ENCODE assay signal across 8 mouse cellular contexts in the genomic region with DNA sequence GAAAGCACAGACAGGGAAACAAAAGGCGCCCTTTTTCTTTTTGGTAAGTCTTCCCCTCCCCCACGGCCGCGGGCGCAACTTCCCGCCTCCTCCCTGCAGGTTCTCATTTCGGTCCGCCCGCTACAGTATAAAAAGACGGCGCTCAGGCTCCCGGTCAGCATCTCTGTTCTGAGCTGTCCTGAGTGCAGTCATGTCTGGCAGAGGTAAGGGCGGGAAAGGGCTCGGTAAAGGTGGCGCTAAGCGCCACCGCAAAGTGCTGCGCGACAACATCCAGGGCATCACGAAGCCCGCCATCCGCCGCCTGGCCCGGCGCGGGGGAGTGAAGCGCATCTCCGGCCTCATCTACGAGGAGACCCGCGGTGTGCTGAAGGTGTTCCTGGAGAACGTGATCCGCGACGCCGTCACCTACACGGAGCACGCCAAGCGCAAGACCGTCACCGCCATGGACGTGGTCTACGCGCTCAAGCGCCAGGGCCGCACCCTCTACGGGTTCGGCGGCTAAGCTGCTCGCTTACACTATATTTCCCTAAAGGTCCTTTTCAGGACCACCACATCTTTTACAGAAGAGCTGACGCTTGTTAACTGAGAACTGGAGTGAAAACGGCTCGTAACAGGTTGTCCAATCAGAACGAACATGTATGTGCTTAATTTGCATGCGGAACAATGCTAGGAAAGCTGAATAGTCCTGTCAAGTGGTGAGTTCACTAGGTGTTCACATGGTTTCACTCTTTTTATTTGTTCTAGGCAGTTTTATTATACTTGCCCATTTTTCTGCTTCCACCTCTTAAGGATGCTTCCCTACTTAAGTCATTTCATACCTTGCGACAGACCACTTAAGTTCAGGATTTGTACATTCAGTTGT. TPM values are rescaled to one million over a fixed set of nuclear protein-coding genes. Genes with fewer than 3 reads are reported as not detected.
DNase-seq lines count a peak whose midpoint lies in the region; ATAC-seq and TF ChIP-seq lines count a peak whose summit lies in the region.
"Not testable (repeated sequence)": the region's sequence is repeated elsewhere in the genome, so short reads cannot be mapped to it uniquely, and the experiment has no call there.

TSS of gene Hist1h4j (plus strand) at position 159 of the 862 bp plus-strand sequence.

- not testable (repeated sequence) for TF ChIP-seq CTCF in layer of hippocampus, adult 2 months (conservative IDR thresholded peaks at IDR 0.05); lung, embryonic 14.5 days (IDR thresholded peaks at IDR 0.05; ENCODE audit: low read depth)

- H3K4me1 ChIP-seq in forebrain, embryonic 14.5 days (ENCODE audit: control insufficient read depth, insufficient read depth, low read length) = peaks cover 11% of the 10 kb centered on the region
- H3K4me1 ChIP-seq in lung, embryonic 14.5 days (ENCODE audit: insufficient read depth) = not testable (repeated sequence)

- peak within 1 kb of the TSS; percentile 76 for H3K9ac ChIP-seq in forebrain, embryonic 14.5 days (ENCODE audit: low read length)
- peak within 1 kb of the TSS; percentile 77 for H3K9ac ChIP-seq in lung, embryonic 14.5 days

- peak; percentile 92 for ATAC-seq in forebrain, embryonic 14.5 days
- peak; percentile 93 for ATAC-seq in lung, embryonic 14.5 days (ENCODE audit: insufficient read depth)
- ATAC-seq in neutrophil, adult 5-6 weeks (ENCODE audit: extremely low read depth, insufficient number of reproducible peaks, low FRiP score, poor library complexity, severe bottlenecking) = peak; percentile 55

- intact Hi-C loops in heart, postnatal 36 days (cut with DNase I) = loop anchor here (1.0 kb wide), 2 partner anchors 15 to 21 kb away; partner anchors contain the start of gene Hist1h4k

- not testable (repeated sequence) for H3K27me3 ChIP-seq in forebrain, embryonic 14.5 days (replicated peaks; ENCODE audit: control insufficient read depth, insufficient read depth, low read length); lung, embryonic 14.5 days (ENCODE audit: insufficient read depth, low read length)

- WGBS in forebrain, embryonic 14.5 days = 0% methylated on average over 37 of the region's 56 CpGs
- under 1% methylated on average over 43 of the region's 56 CpGs for WGBS in lung, embryonic 14.5 days

- peak within 1 kb of the TSS; percentile 68 for H3K4me2 ChIP-seq in forebrain, embryonic 14.5 days (ENCODE audit: low read length)
- H3K4me2 ChIP-seq in lung, embryonic 14.5 days = peak within 1 kb of the TSS; percentile 74

- H3K4me3 ChIP-seq in forebrain, embryonic 14.5 days (ENCODE audit: low read depth, low read length) = peak within 1 kb of the TSS; percentile 48
- H3K4me3 ChIP-seq in layer of hippocampus, adult 2 months = peak within 1 kb of the TSS; percentile 67
- H3K4me3 ChIP-seq in lung, embryonic 14.5 days (ENCODE audit: low read depth, low read length) = peak within 1 kb of the TSS; percentile 52

- H3K27ac ChIP-seq in forebrain, embryonic 14.5 days (ENCODE audit: low read depth, low read length) = peak within 1 kb of the TSS; percentile 97
- H3K27ac ChIP-seq in layer of hippocampus, adult 2 months = peak within 1 kb of the TSS; percentile 84
- peak within 1 kb of the TSS; percentile 99 for H3K27ac ChIP-seq in lung, embryonic 14.5 days (ENCODE audit: low read depth)

- not testable (repeated sequence) for H3K9me3 ChIP-seq in forebrain, embryonic 14.5 days (replicated peaks; ENCODE audit: control insufficient read depth, low read length); lung, embryonic 14.5 days (ENCODE audit: low read depth, low read length)

- H3K36me3 ChIP-seq in forebrain, embryonic 14.5 days (ENCODE audit: control insufficient read depth, insufficient read depth, low read length); lung, embryonic 14.5 days (ENCODE audit: insufficient read depth): not testable (repeated sequence)

- peak; percentile 92 for DNase-seq in ES-CJ7 (ENCODE audit: low read depth, low spot score)
- peak; percentile 80 for DNase-seq in cerebellum, adult 11 months
- peak; percentile 95 for DNase-seq in forebrain, embryonic 14.5 days (ENCODE audit: low spot score)
- peak; percentile 22 to 66 for DNase-seq in heart, postnatal 36 days
- DNase-seq in layer of hippocampus, adult 2 months (ENCODE audit: low spot score in 2 of 2) = peak; percentile 71 to 79
- DNase-seq in lung, embryonic 14.5 days = peak; percentile 97
- DNase-seq in thymus, adult 18-20 months = peak; percentile 66 to 76

RNA-seq across cellular contexts. Expression of gene Hist1h4j, which starts in this region (rescaled TPM):
- 1.7 TPM in 2 replicates for polyA plus RNA-seq in forebrain, embryonic 14.5 days (2014; fragmentation: Nextera tagmentation; extraction: Ambion mirVana)
- total RNA-seq in heart, postnatal 36 days (2021) = 1 to 10 TPM; 3.6 to 4.6 TPM
- total RNA-seq in layer of hippocampus, adult 2 months (2021) = 10 to 100 TPM; 16.7 to 19.3 TPM
- polyA plus RNA-seq in lung, embryonic 14.5 days (2014; fragmentation: Nextera tagmentation; extraction: Ambion mirVana) = 0.96 and 2.2 TPM in 2 replicates
- total RNA-seq in neutrophil, adult 5-6 weeks (2017) = 12.6 and 17.7 TPM in 2 replicates

Comparison
In these comparisons a context has a peak if more than half of its experiments do, and no peak if none do; other contexts are left out.
1. Peak in every context shown above with its lines: DNase-seq, ATAC-seq, H3K4me3 ChIP-seq and H3K27ac ChIP-seq.
2. DNase-seq: peak in every context shown above with its lines; median percentile 97 in lung, embryonic 14.5 days; 95 in forebrain, embryonic 14.5 days; 92 in ES-CJ7; 80 in cerebellum, adult 11 months; 75 in layer of hippocampus, adult 2 months; 71 in thymus, adult 18-20 months; 44 in heart, postnatal 36 days.